Mouse (Mus musculus) limb, embryonic 15.5 days (tissue): ENCODE measurements at regions not wholly inside any gene's neighbourhood (a gene's known extent, or its start where the extent isn't known, plus 50 kb on each side); places are given as distances from the start of the nearest gene placed in this dataset.
A peak's percentile ranks its signal among the peaks of the same experiment; 100 is the strongest.

Source experiments
- ATAC-seq: fragments of 200-750 bp; cut with Nextera tagmentation; 2 replicates; pipeline ENCODE4 v1.8.0; 2017; ENCODE audit warnings: low read depth, moderate TSS enrichment; ENCODE audit not compliant: insufficient number of reproducible peaks, low FRiP score, low TSS enrichment
- H3K27ac ChIP-seq: fragments of 300-500 bp; sonication (generic); 2 replicates; pipeline ENCODE4 v1.5.1; 2015; ENCODE audit warnings: moderate library complexity, mild to moderate bottlenecking, inconsistent platforms
- H3K27me3 ChIP-seq: fragments of 300-500 bp; sonication (generic); 2 replicates; pipeline ENCODE4 v1.6.1; 2015; ENCODE audit warnings: inconsistent platforms
- H3K36me3 ChIP-seq: fragments of 300-500 bp; sonication (generic); 2 replicates; pipeline ENCODE4 v1.6.1; 2015; ENCODE audit warnings: inconsistent platforms
- H3K4me1 ChIP-seq: fragments of 300-500 bp; sonication (generic); 2 replicates; pipeline ENCODE4 v1.6.1; 2015; ENCODE audit warnings: inconsistent platforms
- H3K4me2 ChIP-seq: fragments of 300-500 bp; sonication (generic); 2 replicates; pipeline ENCODE4 v1.6.1; 2015; ENCODE audit warnings: mild to moderate bottlenecking, inconsistent platforms
- H3K4me3 ChIP-seq: fragments of 300-500 bp; sonication (generic); 2 replicates; pipeline ENCODE4 v1.5.1; 2015; ENCODE audit warnings: mild to moderate bottlenecking, inconsistent platforms
- H3K9ac ChIP-seq: fragments of 300-500 bp; sonication (generic); 2 replicates; pipeline ENCODE4 v1.6.1; 2015; ENCODE audit warnings: inconsistent platforms
- H3K9me3 ChIP-seq: fragments of 300-500 bp; sonication (generic); 2 replicates; pipeline ENCODE4 v1.6.1; 2016; ENCODE audit warnings: inconsistent platforms
- WGBS: fragments of 180-500 bp; shearing (Covaris S2); methylation state at CpG from one replicate; pipeline ENCODE4 v1.1.7; 2015; 5-methylcytosine and 5-hydroxymethylcytosine counted together

GRCm38 (mm10) chr4:124187108-124187507 is 269.3 kb upstream of the 4930535I16Rik start:
- peaks cover 49% of the 10 kb centered on the region for H3K27me3 ChIP-seq
- H3K9me3 ChIP-seq: no peaks in the 10 kb centered on the region
- H3K36me3 ChIP-seq: no peaks in the 10 kb centered on the region
- peaks cover 12% of the 10 kb centered on the region for H3K4me1 ChIP-seq
- WGBS: 76% methylated on average over 4 of the region's 4 CpGs
- no peak overlapping the region for H3K4me2 ChIP-seq
- H3K27ac ChIP-seq: no peak overlapping the region
- ATAC-seq: no peak
- H3K4me3 ChIP-seq: no peak overlapping the region
- no peak overlapping the region for H3K9ac ChIP-seq

GRCm38 (mm10) chr4:124181335-124181734 is 263.5 kb upstream of the 4930535I16Rik start:
- ATAC-seq: no peak
- Histone ChIP-seq H3K4me1 (peaks cover 9% of the 10 kb centered on the region), H3K4me3 (no peak overlapping the region), H3K27ac (no peak overlapping the region), H3K27me3 (peaks cover 47% of the 10 kb centered on the region), H3K9ac (no peak overlapping the region), H3K9me3 (no peaks in the 10 kb centered on the region), H3K36me3 (no peaks in the 10 kb centered on the region), H3K4me2 (no peak overlapping the region)
- 84% methylated on average over 4 of the region's 4 CpGs for WGBS

DNA sequence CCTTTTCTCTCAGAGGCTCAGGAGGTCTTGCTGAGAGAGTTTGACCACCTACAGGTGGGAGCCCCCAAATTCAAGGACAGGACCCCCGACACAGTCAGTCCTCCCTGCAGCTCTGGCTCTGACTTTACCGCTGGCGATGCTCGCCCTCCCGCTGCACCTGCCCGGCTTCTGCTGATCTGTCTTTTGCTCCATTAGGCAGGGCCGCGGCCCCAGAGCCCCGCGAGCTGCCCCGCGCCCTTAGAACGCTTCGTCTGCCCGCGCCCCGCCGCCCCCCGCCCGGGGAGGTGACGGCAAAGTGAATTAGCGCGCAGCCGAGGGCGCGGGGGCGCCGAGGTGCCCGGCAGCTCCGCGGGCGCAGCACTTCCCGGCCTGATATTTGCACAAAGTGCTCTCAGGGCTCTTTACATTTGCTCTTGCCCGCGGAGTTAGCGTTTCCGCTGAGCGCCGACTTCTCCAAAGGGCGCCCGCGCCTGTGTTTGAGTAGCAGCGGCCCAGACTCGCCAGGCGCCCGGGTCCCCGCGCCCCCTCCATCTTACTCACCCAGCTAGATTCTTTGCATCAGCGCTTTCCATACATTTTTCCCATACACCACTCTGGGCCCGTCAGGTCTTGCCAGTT is 260.7 kb upstream of the 4930535I16Rik start:
- peak overlapping the region; percentile 74 for H3K4me2 ChIP-seq
- H3K27me3 ChIP-seq: peaks cover 47% of the 10 kb centered on the region
- H3K9me3 ChIP-seq: no peaks in the 10 kb centered on the region
- H3K4me3 ChIP-seq: peak overlapping the region; percentile 40
- ATAC-seq: no peak
- 0 out of 2 replicates have a peak overlapping the region, but pooled peaks have one; percentile 26 for H3K9ac ChIP-seq
- H3K36me3 ChIP-seq: no peaks in the 10 kb centered on the region
- WGBS: under 1% methylated on average over 50 of the region's 50 CpGs
- H3K27ac ChIP-seq: no peak overlapping the region
- H3K4me1 ChIP-seq: peaks cover 12% of the 10 kb centered on the region

DNA sequence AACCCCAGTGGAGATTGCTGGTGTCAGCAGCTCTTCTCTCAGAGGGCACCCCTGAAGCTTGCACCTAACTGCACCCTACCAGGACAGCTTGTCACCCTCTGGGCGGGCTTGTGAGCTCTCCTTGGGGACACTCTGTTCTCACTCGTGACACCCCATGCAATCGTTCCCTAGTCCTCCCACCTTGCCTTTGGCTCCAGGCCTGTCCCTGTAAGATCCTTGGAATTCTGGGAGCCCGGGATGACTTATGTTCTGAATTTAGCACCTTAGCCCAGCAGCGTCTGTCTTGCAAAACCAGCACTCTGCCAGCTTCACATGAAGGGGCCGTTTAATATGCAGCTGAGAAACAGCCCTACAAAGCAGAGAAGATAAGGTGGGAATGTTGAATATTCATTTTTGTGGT is 257.7 kb upstream of the 4930535I16Rik start:
- Histone ChIP-seq H3K4me2 (no peak overlapping the region), H3K27me3 (peaks cover 34% of the 10 kb centered on the region), H3K9me3 (no peaks in the 10 kb centered on the region), H3K9ac (no peak overlapping the region), H3K4me3 (no peak overlapping the region), H3K27ac (no peak overlapping the region), H3K36me3 (no peaks in the 10 kb centered on the region), H3K4me1 (peaks cover 15% of the 10 kb centered on the region)
- ATAC-seq: no peak
- 41% methylated on average over 6 of the region's 6 CpGs for WGBS

DNA sequence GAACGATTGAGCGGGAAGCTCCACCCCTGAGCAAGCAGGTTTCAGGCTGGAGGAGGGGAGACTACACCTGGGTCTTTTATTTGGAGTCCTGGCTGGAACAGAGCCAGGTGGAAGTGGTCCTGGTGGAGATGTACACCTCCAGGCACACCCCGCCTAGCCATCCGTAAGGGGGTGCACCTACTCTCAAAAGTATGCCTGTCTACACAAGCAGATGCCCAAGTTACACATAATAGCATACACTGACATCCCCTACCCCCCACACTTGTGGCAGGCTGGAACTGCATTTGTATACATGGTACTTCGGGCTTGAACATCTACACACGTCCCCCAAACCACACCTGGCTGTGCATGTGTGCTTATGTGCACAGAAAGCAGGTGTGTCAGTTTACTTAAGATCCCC is 236.8 kb upstream of the 4930535I16Rik start:
- no peak overlapping the region for H3K27ac ChIP-seq
- H3K4me1 ChIP-seq: peaks cover 7% of the 10 kb centered on the region; the same call in 1 of the 2 replicates
- H3K36me3 ChIP-seq: no peaks in the 10 kb centered on the region
- 0 out of 2 replicates have a peak, but pooled peaks cover 7% of the 10 kb centered on the region for H3K27me3 ChIP-seq
- H3K4me2 ChIP-seq: no peak overlapping the region
- H3K9ac ChIP-seq: no peak overlapping the region
- no peak for ATAC-seq
- WGBS: 64% methylated on average over 6 of the region's 6 CpGs
- no peak overlapping the region for H3K4me3 ChIP-seq
- H3K9me3 ChIP-seq: no peaks in the 10 kb centered on the region

DNA sequence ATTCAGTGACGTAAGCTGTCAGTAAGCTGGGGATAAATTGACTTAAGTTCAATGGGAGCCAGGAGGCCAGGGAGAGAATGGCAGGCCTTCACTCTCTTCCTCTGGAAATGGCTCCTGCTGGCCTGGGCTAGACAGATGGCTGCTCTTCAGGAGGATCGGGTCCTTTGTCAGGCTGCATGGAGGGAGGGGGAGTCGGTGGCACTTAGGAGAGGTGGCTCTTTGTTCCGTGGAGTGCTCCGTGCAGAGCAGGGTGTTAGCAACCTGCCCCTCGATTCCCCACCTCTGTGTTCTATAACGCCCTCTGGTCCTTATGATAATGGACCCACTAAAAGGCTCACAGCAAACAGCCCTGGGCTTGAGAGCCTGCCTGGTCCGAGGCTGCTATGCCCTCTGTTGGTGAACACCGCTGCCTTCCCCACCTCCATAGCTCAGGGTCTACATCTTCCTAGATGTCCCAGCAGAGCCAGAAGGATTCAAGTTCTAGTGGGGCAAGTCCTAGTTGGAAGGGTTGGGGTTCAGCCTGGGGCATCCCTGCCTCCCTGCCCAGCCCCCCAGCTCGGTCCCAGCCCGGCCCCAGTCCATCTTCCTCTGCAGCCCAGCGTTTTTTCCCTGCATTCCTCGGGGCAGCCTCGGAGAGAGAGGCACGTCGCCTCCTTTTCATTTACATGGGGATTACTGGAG is 232.1 kb upstream of the 4930535I16Rik start:
- no peak for ATAC-seq
- Histone ChIP-seq H3K9ac (no peak overlapping the region), H3K9me3 (no peaks in the 10 kb centered on the region)

GRCm38 (mm10) chr4:124149037-124149436 is 231.2 kb upstream of the 4930535I16Rik start:
- ATAC-seq: no peak
- 75% methylated on average over 3 of the region's 3 CpGs for WGBS
- H3K9me3 ChIP-seq: no peaks in the 10 kb centered on the region
- H3K4me1 ChIP-seq: peaks cover 13% of the 10 kb centered on the region; the same call in 1 of the 2 replicates
- no peak overlapping the region for H3K27ac ChIP-seq
- H3K4me3 ChIP-seq: no peak overlapping the region
- H3K27me3 ChIP-seq: peaks cover 27% of the 10 kb centered on the region
- no peak overlapping the region for H3K4me2 ChIP-seq
- H3K36me3 ChIP-seq: no peaks in the 10 kb centered on the region
- no peak overlapping the region for H3K9ac ChIP-seq

More for the DNA sequence above, 232.1 kb upstream of the 4930535I16Rik start:
- Histone ChIP-seq H3K27ac (no peak overlapping the region), H3K4me2 (peak overlapping the region; percentile 26), H3K36me3 (no peaks in the 10 kb centered on the region), H3K4me1 (peaks cover 13% of the 10 kb centered on the region; the same call in 1 of the 2 replicates), H3K27me3 (peaks cover 27% of the 10 kb centered on the region), H3K4me3 (no peak overlapping the region)
- WGBS: 11% methylated on average over 16 of the region's 16 CpGs

DNA sequence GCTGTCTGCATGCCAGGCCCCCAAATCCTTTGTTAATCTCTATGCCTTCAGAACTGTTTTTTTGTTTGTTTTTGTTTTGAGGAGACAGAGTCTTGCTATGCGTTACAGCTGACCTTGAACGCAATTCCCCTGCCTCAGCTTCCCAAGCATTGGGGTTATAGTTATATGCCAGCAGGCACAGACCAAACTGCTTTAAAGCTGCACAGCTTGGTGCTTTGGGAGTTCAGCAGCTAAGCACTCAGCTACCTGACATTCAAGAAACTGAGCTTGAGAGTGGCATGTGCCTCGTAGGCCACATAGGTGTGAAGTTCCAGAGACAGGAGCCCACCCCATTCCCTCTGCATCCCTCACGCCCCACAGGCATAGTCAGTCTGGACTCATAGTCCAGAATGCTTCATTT is 229.5 kb upstream of the 4930535I16Rik start:
- no peaks in the 10 kb centered on the region for H3K9me3 ChIP-seq
- peaks cover 31% of the 10 kb centered on the region for H3K27me3 ChIP-seq
- H3K9ac ChIP-seq: no peak overlapping the region
- 71% methylated on average over 4 of the region's 4 CpGs for WGBS
- ATAC-seq: no peak
- peaks cover 16% of the 10 kb centered on the region for H3K4me1 ChIP-seq
- no peaks in the 10 kb centered on the region for H3K36me3 ChIP-seq
- no peak overlapping the region for H3K4me2 ChIP-seq
- no peak overlapping the region for H3K4me3 ChIP-seq
- H3K27ac ChIP-seq: no peak overlapping the region

DNA sequence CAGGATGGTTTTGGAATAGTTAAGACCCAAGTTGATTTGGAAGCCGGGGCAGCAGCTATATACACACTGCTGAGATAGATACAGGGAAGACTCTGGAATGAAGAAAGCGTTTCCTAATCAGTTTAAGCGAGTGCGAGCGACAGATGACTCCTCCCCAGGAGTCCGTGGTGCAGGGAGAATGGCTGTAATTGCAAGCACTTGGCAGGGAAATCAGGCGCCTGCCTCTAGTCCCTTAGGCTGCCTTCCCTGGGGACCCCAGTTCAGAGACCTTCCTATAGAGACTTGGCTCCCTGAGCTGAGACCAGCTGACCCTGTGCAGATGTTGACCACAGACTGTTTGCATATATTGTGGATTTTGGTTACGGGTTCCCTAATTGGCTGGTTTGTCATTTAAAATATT is 228.3 kb upstream of the 4930535I16Rik start:
- 22% methylated on average over 8 of the region's 8 CpGs for WGBS
- peaks cover 31% of the 10 kb centered on the region for H3K27me3 ChIP-seq
- H3K27ac ChIP-seq: no peak overlapping the region
- H3K4me1 ChIP-seq: peaks cover 18% of the 10 kb centered on the region
- no peak overlapping the region for H3K4me3 ChIP-seq
- ATAC-seq: no peak
- no peak overlapping the region for H3K4me2 ChIP-seq
- H3K36me3 ChIP-seq: no peaks in the 10 kb centered on the region
- no peak overlapping the region for H3K9ac ChIP-seq
- H3K9me3 ChIP-seq: no peaks in the 10 kb centered on the region

DNA sequence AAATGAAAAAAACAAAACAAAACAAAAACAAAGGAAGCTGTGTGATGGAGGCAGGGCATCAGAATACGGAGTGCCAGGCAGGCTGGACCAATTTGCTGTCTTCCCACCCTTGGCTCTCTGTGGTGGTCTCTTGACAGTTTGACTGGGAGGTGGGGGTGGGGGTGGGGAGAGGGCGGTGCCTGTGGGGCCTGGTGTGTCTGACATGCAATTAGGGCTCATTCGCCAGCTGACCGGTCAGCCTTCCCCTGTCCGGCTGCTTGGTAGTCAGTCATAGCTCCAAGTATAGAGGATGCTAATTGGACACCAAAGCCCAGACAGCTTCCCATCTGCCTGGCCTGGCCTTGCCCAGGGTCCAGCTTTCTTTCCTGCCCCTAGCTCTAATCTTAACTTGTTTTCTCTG is 225.8 kb upstream of the 4930535I16Rik start:
- Histone ChIP-seq H3K27ac (no peak overlapping the region), H3K4me3 (no peak overlapping the region), H3K27me3 (peaks cover 23% of the 10 kb centered on the region), H3K9ac (no peak overlapping the region), H3K4me2 (no peak overlapping the region), H3K36me3 (no peaks in the 10 kb centered on the region), H3K4me1 (peaks cover 11% of the 10 kb centered on the region), H3K9me3 (no peaks in the 10 kb centered on the region)
- WGBS: 27% methylated on average over 5 of the region's 5 CpGs
- no peak for ATAC-seq

DNA sequence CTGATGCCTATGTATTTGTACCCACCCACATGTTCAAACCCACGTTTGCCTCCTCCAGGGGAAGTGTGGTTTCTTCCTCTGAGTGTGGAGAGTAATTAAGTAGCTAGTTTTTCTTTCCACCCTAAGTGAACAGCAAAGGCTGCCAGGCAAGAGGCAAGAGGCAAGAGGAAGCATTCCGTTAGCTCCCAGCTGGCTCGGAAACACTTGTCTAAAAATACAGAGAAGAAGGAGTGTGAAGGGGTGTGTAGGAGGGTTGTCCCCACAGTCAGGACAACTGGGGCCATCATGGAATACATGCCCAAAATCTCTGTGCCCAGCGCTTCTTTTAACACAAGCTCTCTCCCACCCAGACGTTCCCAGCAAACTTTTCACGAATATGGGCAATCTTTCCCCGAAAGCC is 225.4 kb upstream of the 4930535I16Rik start:
- Histone ChIP-seq H3K4me3 (no peak overlapping the region), H3K9ac (no peak overlapping the region), H3K4me2 (no peak overlapping the region), H3K27ac (no peak overlapping the region), H3K36me3 (no peaks in the 10 kb centered on the region), H3K27me3 (peaks cover 23% of the 10 kb centered on the region), H3K4me1 (peaks cover 11% of the 10 kb centered on the region), H3K9me3 (no peaks in the 10 kb centered on the region)
- 41% methylated on average over 7 of the region's 7 CpGs for WGBS
- no peak for ATAC-seq

- Histone ChIP-seq H3K9ac (no peak overlapping the region), H3K4me2 (no peak overlapping the region), H3K4me1 (peaks cover 11% of the 10 kb centered on the region), H3K4me3 (no peak overlapping the region), H3K27ac (no peak overlapping the region), H3K27me3 (peaks cover 16% of the 10 kb centered on the region), H3K36me3 (no peaks in the 10 kb centered on the region), H3K9me3 (no peaks in the 10 kb centered on the region)
- ATAC-seq: no peak
- 13% methylated on average over 5 of the region's 5 CpGs for WGBS
These were observed 224.3 kb upstream of the 4930535I16Rik start for GRCm38 (mm10) chr4:124142083-124142482.
